Mouse (Mus musculus) lung, embryonic 14.5 days (tissue): Measurements from ENCODE around the gene Usp34. TPM values are rescaled to one million over a fixed set of nuclear protein-coding genes. Genes with fewer than 3 reads are reported as not detected.
A peak's percentile ranks its signal among the peaks of the same experiment; 100 is the strongest.

ENCODE experiments used
- ATAC-seq: fragments of 200-750 bp; cut with Nextera tagmentation; 2 replicates; pipeline ENCODE4 v1.8.0; 2017; ENCODE audit warnings: mild to moderate bottlenecking, moderate TSS enrichment, moderate library complexity; ENCODE audit not compliant: insufficient read depth
- DNase-seq: peaks from one replicate; pipeline ENCODE4 v3.0.0-alpha.2; 2015
- H3K27ac ChIP-seq: fragments of 300-500 bp; sonication (generic); 2 replicates; pipeline ENCODE4 v1.5.1; 2014; ENCODE audit warnings: low read depth, mild to moderate bottlenecking, moderate library complexity
- H3K27me3 ChIP-seq: fragments of 300-500 bp; sonication (generic); 2 replicates; pipeline ENCODE4 v1.6.1; 2014; ENCODE audit warnings: low read length, control low read depth; ENCODE audit not compliant: insufficient read depth
- H3K36me3 ChIP-seq: fragments of 300-500 bp; sonication (generic); 2 replicates; pipeline ENCODE4 v1.6.1; 2014; ENCODE audit warnings: control low read depth; ENCODE audit not compliant: insufficient read depth
- H3K4me1 ChIP-seq: fragments of 300-500 bp; sonication (generic); 2 replicates; pipeline ENCODE4 v1.6.1; 2014; ENCODE audit warnings: antibody characterized with exemption, control low read depth; ENCODE audit not compliant: insufficient read depth
- H3K4me2 ChIP-seq: fragments of 300-500 bp; sonication (generic); 2 replicates; pipeline ENCODE4 v1.6.1; 2014; ENCODE audit warnings: mild to moderate bottlenecking
- H3K4me3 ChIP-seq: fragments of 300-500 bp; sonication (generic); 2 replicates; pipeline ENCODE4 v1.5.1; 2014; ENCODE audit warnings: low read depth, low read length
- H3K9ac ChIP-seq: fragments of 300-500 bp; sonication (generic); 2 replicates; pipeline ENCODE4 v1.6.1; 2014
- H3K9me3 ChIP-seq: fragments of 300-500 bp; sonication (generic); 2 replicates; pipeline ENCODE4 v1.6.1; 2016; ENCODE audit warnings: low read depth, low read length, control low read depth
- CTCF ChIP-seq: IDR thresholded peaks from 2 replicates; pipeline ENCODE4 v1.5.1; 2016; ENCODE audit warnings: antibody characterized with exemption, low read depth
- WGBS: fragments of 180-500 bp; shearing (Covaris S2); extraction: QIAGEN DNeasy Blood & Tissue Kit; methylation state at CpG from one replicate; pipeline ENCODE4 v1.1.7; 2014; 5-methylcytosine and 5-hydroxymethylcytosine counted together
- polyA plus RNA-seq: library from polyadenylated mRNA; unstranded; fragments of >200 nt; fragmentation: Nextera tagmentation; extraction: Ambion mirVana; gene quantifications from 2 replicates; pipeline ENCODE4 v1.2.1, GENCODE M21; 2014

Usp34 gene
- polyA plus RNA-seq, 1 experiment from 2014 or later: 37.2 TPM

GRCm38 (mm10) chr11:23380595-23380994 lies 73.9 kb downstream of the Usp34 start:
- Histone ChIP-seq H3K9ac (no peak overlapping the region), H3K36me3 (peaks cover 36% of the 10 kb centered on the region), H3K27me3 (no peaks in the 10 kb centered on the region), H3K4me2 (no peak overlapping the region), H3K27ac (no peak overlapping the region), H3K4me1 (no peaks in the 10 kb centered on the region), H3K9me3 (no peaks in the 10 kb centered on the region), H3K4me3 (no peak overlapping the region)
- no peak for ATAC-seq
- DNase-seq: no peak
- 92% methylated on average over 3 of the region's 3 CpGs for WGBS
- no peak for TF ChIP-seq CTCF

GRCm38 (mm10) chr11:23382787-23383186 lies 76.1 kb downstream of the Usp34 start:
- H3K36me3 ChIP-seq: peaks cover 27% of the 10 kb centered on the region
- no peak for DNase-seq
- 94% methylated on average over 1 of the region's 1 CpGs for WGBS
- H3K27ac ChIP-seq: no peak overlapping the region
- H3K4me1 ChIP-seq: no peaks in the 10 kb centered on the region
- no peaks in the 10 kb centered on the region for H3K9me3 ChIP-seq
- ATAC-seq: no peak
- no peak for TF ChIP-seq CTCF
- no peak overlapping the region for H3K4me3 ChIP-seq
- H3K4me2 ChIP-seq: no peak overlapping the region
- no peaks in the 10 kb centered on the region for H3K27me3 ChIP-seq
- H3K9ac ChIP-seq: no peak overlapping the region

DNA sequence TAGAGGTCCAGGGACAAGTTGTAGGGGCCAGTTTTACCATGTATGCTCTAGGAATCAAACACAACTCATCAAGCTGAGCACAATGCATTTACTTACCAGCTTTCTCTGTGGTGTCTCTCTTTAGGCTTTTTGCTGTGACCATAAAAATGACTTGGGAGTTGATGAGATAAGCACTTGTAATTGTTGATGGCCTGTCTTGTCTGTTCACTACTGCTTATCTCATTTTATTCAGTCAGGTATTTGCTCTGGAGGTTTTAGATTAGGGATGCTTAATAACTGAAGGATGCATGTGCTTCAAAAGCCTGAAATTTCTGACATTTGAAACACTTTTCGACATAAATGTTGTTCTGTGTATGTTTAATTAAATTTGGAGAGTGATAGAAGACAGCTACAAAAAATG lies 83.0 kb downstream of the Usp34 start:
- Histone ChIP-seq H3K4me2 (no peak overlapping the region), H3K9me3 (no peaks in the 10 kb centered on the region), H3K36me3 (peaks cover 50% of the 10 kb centered on the region), H3K4me1 (no peaks in the 10 kb centered on the region), H3K27me3 (no peaks in the 10 kb centered on the region), H3K9ac (no peak overlapping the region), H3K4me3 (no peak overlapping the region), H3K27ac (no peak overlapping the region)
- no peak for DNase-seq
- TF ChIP-seq CTCF: no peak
- WGBS: 91% methylated on average over 1 of the region's 1 CpGs
- no peak for ATAC-seq

DNA sequence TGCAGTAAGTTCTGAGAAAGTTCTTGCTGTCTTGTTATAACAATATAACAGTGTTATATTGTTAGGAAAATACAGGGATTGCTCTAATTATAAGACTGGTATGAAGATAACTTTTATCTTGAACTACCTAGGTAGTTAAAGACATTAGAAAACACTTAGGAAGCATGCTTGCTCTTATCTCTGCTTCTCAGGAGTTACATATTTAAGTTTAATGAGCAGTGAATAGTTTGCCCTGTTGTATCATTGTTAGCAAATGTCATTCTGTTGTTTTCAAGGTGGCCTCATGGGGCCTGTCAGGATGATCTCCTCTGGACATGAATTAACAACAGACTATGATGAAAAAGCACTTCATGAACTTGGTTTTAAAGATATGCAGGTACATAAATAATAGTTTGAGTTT lies 85.9 kb downstream of the Usp34 start:
- Histone ChIP-seq H3K9me3 (no peaks in the 10 kb centered on the region), H3K4me3 (no peak overlapping the region), H3K27ac (no peak overlapping the region), H3K9ac (no peak overlapping the region), H3K36me3 (peaks cover 68% of the 10 kb centered on the region), H3K4me1 (no peaks in the 10 kb centered on the region), H3K27me3 (no peaks in the 10 kb centered on the region), H3K4me2 (no peak overlapping the region)
- DNase-seq (no peak), ATAC-seq (no peak)
- TF ChIP-seq CTCF: no peak

DNA sequence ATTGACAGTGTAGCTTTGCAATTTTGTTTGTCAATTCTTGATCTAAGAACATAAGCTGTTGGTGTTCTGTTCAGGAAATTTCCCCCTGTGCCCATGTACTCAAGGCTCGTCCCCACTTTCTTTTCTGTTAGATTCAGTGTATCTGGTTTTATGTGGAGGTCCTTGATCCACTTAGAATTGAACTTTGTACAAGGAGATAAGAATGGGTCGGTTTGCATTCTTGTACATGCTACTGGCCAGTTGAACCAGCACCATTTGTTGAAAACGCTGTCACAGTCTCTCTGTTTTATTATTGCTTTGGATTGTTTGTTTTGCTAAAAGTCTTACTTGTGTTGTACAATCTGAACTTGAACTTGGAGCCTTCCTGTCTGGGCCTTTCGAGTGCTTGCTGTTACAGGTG lies 89.9 kb downstream of the Usp34 start:
- Histone ChIP-seq H3K9ac (no peak overlapping the region), H3K27me3 (no peaks in the 10 kb centered on the region), H3K27ac (no peak overlapping the region), H3K9me3 (no peaks in the 10 kb centered on the region), H3K4me1 (no peaks in the 10 kb centered on the region), H3K4me3 (no peak overlapping the region), H3K4me2 (no peak overlapping the region), H3K36me3 (peaks cover 69% of the 10 kb centered on the region)
- WGBS: 65% methylated on average over 4 of the region's 4 CpGs
- TF ChIP-seq CTCF: no peak
- DNase-seq: no peak
- ATAC-seq: no peak

GRCm38 (mm10) chr11:23400978-23401776 lies 94.5 kb downstream of the Usp34 start:
- H3K4me3 ChIP-seq: no peak overlapping the region
- ATAC-seq (no peak), DNase-seq (peak; percentile 11)
- no peak overlapping the region for H3K9ac ChIP-seq
- no peaks in the 10 kb centered on the region for H3K27me3 ChIP-seq
- H3K4me1 ChIP-seq: no peaks in the 10 kb centered on the region
- H3K9me3 ChIP-seq: no peaks in the 10 kb centered on the region
- peaks cover 63% of the 10 kb centered on the region for H3K36me3 ChIP-seq
- 0 out of 2 replicates have a peak, but pooled peaks have one; percentile 10 for TF ChIP-seq CTCF
- WGBS: 83% methylated on average over 12 of the region's 12 CpGs
- no peak overlapping the region for H3K27ac ChIP-seq
- H3K4me2 ChIP-seq: no peak overlapping the region

GRCm38 (mm10) chr11:23428301-23428700 lies 121.6 kb downstream of the Usp34 start:
- TF ChIP-seq CTCF: no peak
- no peak for ATAC-seq
- H3K27ac ChIP-seq: no peak overlapping the region
- no peak overlapping the region for H3K4me2 ChIP-seq
- no peaks in the 10 kb centered on the region for H3K27me3 ChIP-seq
- H3K4me3 ChIP-seq: no peak overlapping the region
- no peak for DNase-seq
- H3K9me3 ChIP-seq: no peaks in the 10 kb centered on the region
- 85% methylated on average over 6 of the region's 6 CpGs for WGBS
- no peak overlapping the region for H3K9ac ChIP-seq
- H3K4me1 ChIP-seq: no peaks in the 10 kb centered on the region
- H3K36me3 ChIP-seq: peaks cover 74% of the 10 kb centered on the region
